Mouse (Mus musculus): ENCODE data around the gene Zgpat. TPM values are rescaled to one million over a fixed set of nuclear protein-coding genes. Genes with fewer than 3 reads are reported as not detected.

Zgpat gene
- polyA plus RNA-seq, 1 experiment, result 42.9 TPM

GRCm38 (mm10) chr2:181378701-181379100, 14.0 kb downstream of the Zgpat start:
- TF ChIP-seq GATA1 (IDR thresholded peaks at IDR 0.05; ENCODE audit: low read length), result no peak

- no peak for TF ChIP-seq GATA1 (IDR thresholded peaks at IDR 0.05; ENCODE audit: low read length)
These were observed 15.1 kb downstream of the Zgpat start, which contains the start of gene Lime1 for GRCm38 (mm10) chr2:181379778-181380177. Gene Lime1, plus strand, starts transcription at chr2:181380078.

- TF ChIP-seq GATA1 (IDR thresholded peaks at IDR 0.05; ENCODE audit: low read length), result no peak
These were observed 15.5 kb downstream of the Zgpat start for GRCm38 (mm10) chr2:181380251-181380650.

- TF ChIP-seq GATA1 (IDR thresholded peaks at IDR 0.05; ENCODE audit: low read length), result no peak
These were observed 16.4 kb downstream of the Zgpat start for GRCm38 (mm10) chr2:181381107-181381506.

GRCm38 (mm10) chr2:181381631-181382306, 17.0 kb downstream of the Zgpat start:
- no peak for TF ChIP-seq GATA1 (IDR thresholded peaks at IDR 0.05; ENCODE audit: low read length)

- TF ChIP-seq GATA1 (IDR thresholded peaks at IDR 0.05; ENCODE audit: low read length), result no peak
These were observed 19.7 kb downstream of the Zgpat start for GRCm38 (mm10) chr2:181384463-181384862.

- TF ChIP-seq GATA1 (IDR thresholded peaks at IDR 0.05; ENCODE audit: low read length), result no peak
These were observed 20.2 kb downstream of the Zgpat start for GRCm38 (mm10) chr2:181384919-181385391.

- TF ChIP-seq GATA1 (IDR thresholded peaks at IDR 0.05; ENCODE audit: low read length), result no peak
These were observed 21.2 kb downstream of the Zgpat start for GRCm38 (mm10) chr2:181385885-181386284.

GRCm38 (mm10) chr2:181386663-181387210, 22.0 kb downstream of the Zgpat start:
- TF ChIP-seq GATA1 (IDR thresholded peaks at IDR 0.05; ENCODE audit: low read length), result no peak

GRCm38 (mm10) chr2:181390136-181390870, 25.6 kb downstream of the Zgpat start:
- no peak for TF ChIP-seq GATA1 (IDR thresholded peaks at IDR 0.05; ENCODE audit: low read length)

- no peak for TF ChIP-seq GATA1 (IDR thresholded peaks at IDR 0.05; ENCODE audit: low read length)
These were observed 26.3 kb downstream of the Zgpat start for GRCm38 (mm10) chr2:181391022-181391421.

GRCm38 (mm10) chr2:181391541-181391940, 26.8 kb downstream of the Zgpat start:
- TF ChIP-seq GATA1 (IDR thresholded peaks at IDR 0.05; ENCODE audit: low read length), result no peak

- no peak for TF ChIP-seq GATA1 (IDR thresholded peaks at IDR 0.05; ENCODE audit: low read length)
These were observed 28.0 kb downstream of the Zgpat start for GRCm38 (mm10) chr2:181392600-181393213.

GRCm38 (mm10) chr2:181394086-181394485, 29.4 kb downstream of the Zgpat start:
- no peak for TF ChIP-seq GATA1 (IDR thresholded peaks at IDR 0.05; ENCODE audit: low read length)

GRCm38 (mm10) chr2:181397207-181397761, 32.6 kb downstream of the Zgpat start:
- TF ChIP-seq GATA1 (IDR thresholded peaks at IDR 0.05; ENCODE audit: low read length), result no peak

GRCm38 (mm10) chr2:181401497-181401896, 36.8 kb downstream of the Zgpat start:
- no peak for TF ChIP-seq GATA1 (IDR thresholded peaks at IDR 0.05; ENCODE audit: low read length)

Data from G1E-ER4 (cell line).